Mouse (Mus musculus): ENCODE results near the gene Akirin1. TPM values are rescaled to one million over a fixed set of nuclear protein-coding genes. Genes with fewer than 3 reads are reported as not detected.
A peak's percentile ranks its signal among the peaks of the same experiment; 100 is the strongest.

Gene Akirin1
- total RNA-seq, 4 experiments from 2014 or later = 19.4 to 28.8 (median 24.9) TPM

DNA sequence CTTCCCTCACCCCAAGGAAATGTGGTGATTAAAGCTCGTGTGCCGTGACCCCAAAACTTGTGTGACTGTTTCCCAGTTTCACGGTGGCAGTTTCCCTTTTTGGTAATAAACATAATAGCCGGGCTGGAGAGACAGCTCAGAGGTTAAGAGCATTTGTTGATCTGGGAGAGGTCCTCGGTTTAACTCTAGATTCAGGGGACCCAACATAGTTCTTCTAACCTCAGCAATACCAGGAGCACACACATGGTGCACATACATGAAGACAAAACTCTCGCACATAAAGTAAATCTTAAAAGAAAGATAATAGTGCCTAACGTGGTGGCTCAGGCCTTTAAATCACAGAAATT is 31.7 kb downstream of the Akirin1 start:
- DNase-seq (ENCODE audit: low spot score) = no peak

DNA sequence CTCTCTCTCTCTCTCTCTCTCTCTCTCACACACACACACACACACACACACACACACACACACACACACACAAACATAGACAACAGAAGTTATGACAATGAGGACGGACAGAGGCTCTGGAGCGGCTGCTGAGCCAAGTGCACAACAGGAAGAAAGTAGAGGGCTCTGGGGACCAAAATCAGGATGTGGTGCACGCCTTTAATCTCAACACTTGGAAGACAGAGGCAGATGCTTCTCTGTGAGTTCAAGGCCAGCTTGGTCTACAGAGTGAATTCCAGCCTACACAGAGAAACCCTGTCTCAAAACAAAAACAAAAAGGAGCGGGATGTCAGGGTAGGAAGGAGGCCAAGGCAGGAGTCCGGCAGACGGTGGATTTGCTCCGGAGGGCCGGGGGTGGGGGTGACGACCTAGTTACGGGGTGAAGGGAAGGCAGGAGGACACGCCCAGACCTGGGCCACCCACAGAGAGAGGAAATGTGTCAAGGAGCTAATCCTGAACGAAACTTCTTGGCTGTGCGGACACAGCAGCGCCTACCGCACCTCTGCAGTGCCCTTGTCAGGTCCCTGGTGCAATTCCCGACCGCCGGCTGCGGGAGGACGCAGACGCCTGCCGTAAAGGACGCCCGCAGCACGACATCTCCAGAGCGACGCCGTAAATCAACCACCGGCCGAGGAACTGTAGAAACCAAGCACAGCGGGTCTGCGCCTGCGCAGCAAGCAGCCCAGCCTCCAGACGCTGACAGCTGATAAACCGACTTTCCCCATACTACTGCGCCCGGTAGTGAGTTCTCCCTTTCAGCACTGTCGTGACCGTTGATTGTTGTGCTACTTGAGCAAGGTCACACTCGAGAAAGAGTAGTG is 32.3 kb downstream of the Akirin1 start, which contains the start of gene Ndufs5:
Gene Ndufs5, minus strand, starts transcription at position 629 of the 860 bp plus-strand sequence.
- peak; percentile 95 for DNase-seq (ENCODE audit: low spot score)

DNA sequence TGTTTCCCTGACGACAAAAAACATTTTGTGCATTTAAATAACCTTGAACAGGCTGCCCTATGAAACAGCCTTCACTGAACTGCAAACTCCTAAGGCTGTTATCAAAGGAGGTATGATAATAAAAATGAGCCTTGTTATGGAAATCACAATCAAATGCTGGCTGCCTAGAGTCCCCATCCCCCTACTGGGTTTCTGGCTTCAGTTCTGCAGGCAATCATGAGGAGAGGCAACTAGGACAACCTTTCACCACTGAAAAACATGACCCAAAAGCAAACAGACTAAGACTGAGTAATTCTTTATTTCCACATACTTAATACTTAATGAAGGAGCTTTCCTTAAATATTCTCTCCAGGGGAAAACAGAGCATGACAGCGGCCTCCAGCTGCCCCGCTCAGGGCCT is 37.7 kb downstream of the Akirin1 start:
- DNase-seq (ENCODE audit: low spot score) = no peak

GRCm38 (mm10) chr4:123707340-123707739 is 42.8 kb downstream of the Akirin1 start:
- DNase-seq (ENCODE audit: low spot score) = no peak

- DNase-seq (ENCODE audit: low spot score) = no peak
Measured at GRCm38 (mm10) chr4:123705340-123705739, 44.8 kb downstream of the Akirin1 start.

GRCm38 (mm10) chr4:123693384-123693783 is 56.8 kb downstream of the Akirin1 start:
- no peak for DNase-seq (ENCODE audit: low spot score)

DNA sequence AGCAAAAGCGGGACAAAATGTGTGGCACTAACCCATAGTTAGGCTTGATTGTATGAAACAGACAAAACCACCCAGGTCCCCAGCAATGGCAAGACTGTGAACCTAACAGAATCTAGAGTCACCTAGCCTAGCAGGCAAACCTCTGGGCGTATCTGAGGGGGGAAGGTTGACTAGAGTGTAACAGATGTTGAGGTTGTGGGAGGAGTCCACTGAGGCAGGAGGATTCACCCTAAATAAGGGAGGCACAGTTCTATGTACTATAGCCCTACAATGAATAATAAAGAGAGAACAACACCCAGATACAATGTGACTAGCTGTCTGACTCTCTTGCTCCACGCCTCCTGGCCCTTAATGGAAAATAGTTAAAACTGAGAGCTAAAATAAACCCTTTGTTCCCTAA is 58.1 kb downstream of the Akirin1 start:
- no peak for DNase-seq (ENCODE audit: low spot score)

GRCm38 (mm10) chr4:123690311-123690710 is 59.8 kb downstream of the Akirin1 start:
- no peak for DNase-seq (ENCODE audit: low spot score)

DNA sequence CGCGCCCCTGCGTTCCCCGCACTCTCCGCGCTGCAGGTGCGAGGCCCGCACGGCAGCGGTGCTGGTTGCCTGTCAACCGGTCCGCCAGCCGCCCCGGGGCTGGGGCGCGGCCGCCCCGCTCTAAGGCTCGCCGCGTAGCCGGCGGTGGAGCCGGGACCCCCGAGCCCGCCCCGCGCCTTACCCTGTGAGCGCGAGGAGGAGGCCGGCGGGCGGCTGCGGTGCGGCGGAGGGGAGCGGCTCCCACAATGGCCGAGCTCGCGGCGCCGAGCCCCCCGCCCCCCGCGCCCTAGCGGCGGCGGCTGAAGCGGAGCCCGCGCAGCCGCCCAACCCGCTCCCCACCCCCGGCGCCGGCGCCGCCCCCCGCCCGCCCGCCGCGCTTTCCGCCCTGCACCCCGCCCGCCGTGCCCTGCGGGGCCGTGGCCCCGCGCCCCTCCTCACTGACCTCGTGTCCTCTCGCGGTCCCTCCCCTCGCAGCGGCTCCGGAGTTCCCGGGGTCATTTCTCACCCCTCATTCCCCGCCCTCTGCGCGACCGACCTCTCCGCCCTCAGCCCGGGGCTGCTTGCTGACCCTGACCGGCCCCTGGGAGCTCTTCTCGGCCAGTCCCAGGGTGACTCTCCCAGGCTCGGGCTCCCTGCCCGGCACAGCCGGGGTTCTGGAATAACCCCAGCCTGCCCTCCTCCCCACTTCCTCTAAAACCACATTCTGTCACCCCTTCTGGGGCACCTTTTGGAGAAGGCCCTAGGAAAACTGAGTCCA is 62.9 kb downstream of the Akirin1 start:
- DNase-seq (ENCODE audit: low spot score) = no peak

GRCm38 (mm10) chr4:123686368-123687024 is 63.6 kb downstream of the Akirin1 start:
- DNase-seq (ENCODE audit: low spot score) = no peak

DNA sequence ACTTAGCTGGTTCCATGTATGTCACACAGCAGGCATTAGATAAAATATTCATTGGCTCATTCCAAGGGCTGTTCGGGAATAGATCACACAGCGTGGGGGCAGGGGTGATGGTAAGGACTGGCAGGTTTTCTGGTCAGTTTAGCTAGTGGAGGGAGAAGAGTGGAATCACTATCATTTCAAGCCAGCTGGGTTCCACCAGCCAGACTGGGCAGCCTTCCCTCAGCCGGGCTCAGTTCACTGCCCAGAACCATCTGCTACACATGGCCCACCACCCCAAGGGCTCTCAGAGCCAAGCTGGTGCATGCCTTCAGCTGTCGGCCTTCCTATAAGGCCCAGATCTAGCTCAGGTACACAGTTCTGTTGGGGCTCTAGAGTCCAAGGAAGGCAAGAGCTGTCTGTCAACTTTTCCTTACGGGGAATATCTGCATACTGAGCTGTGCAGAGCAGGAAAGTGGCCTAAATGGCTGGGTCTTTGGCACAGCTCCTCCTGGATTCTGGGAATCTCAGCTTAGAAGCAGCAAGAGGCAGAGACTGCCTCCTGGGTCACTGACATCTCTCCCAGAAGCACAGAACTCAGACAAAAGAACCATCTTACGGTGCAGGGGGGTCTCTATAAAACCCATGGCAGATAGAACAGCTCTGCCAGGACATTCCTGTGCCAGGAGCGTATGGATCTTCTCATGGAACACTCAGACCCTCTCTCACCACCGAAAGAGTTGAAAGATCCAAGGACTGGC is 64.5 kb downstream of the Akirin1 start:
- DNase-seq (ENCODE audit: low spot score) = no peak

DNA sequence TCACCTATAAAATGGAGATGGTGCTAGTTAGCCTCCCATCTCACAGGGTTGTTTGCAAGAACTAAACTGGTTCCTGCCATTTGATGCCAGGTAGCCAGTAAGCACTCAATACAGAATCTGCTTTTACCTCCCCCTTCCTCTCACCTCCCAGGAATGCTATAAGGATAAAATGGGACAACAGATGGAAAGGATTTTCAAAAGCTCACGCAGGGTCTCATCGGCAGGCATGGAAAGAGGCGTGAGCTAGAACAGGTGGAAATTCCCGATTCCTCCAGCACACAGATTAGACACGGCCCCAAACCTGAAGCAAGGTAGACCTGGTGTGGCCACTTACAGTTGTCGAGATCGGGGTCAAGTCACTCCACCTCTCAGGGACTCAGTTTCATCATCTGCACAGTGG is 65.1 kb downstream of the Akirin1 start:
- no peak for DNase-seq (ENCODE audit: low spot score)

Other genes with a start within 250 kb of the Akirin1 start
- gene Macf1, start 66.0 kb downstream of the Akirin1 start, total RNA-seq (2022) = 100 to 1,000 TPM; 223 to 243 (median 241) TPM
- gene Ndufs5, start 32.1 kb downstream of the Akirin1 start, total RNA-seq (2022) = 100 to 1,000 TPM; 391 to 483 (median 438) TPM
- gene Rhbdl2, start 37.5 kb upstream of the Akirin1 start, total RNA-seq (2022) = under 1 TPM in 1 of 4 experiments, not detected in 3; 0.69 TPM
- not detected for gene 4933427I04Rik, start 109.3 kb upstream of the Akirin1 start, total RNA-seq (2022)
- 10 to 100 TPM; 22.3 to 29.8 (median 24.3) TPM for gene Mycbp, start 154.5 kb upstream of the Akirin1 start, total RNA-seq (2022)
- 10 to 100 TPM; 35.4 to 44.9 (median 41.8) TPM for gene Rragc, start 167.1 kb upstream of the Akirin1 start, total RNA-seq (2022)
- gene 4930535I16Rik, start 167.7 kb upstream of the Akirin1 start, total RNA-seq (2022) = not detected

All from heart, adult 8-10 months (tissue).